Mouse (Mus musculus) CH12.LX (cell line): ENCODE data around the gene Gm21188.
"Not testable (repeated sequence)": the region's sequence is repeated elsewhere in the genome, so short reads cannot be mapped to it uniquely, and the experiment has no call there.

Source experiments
- CHD2 ChIP-seq: IDR thresholded peaks from 2 replicates; pipeline ENCODE4 v1.6.1; 2011; ENCODE audit warnings: low read length, improper control_type of control experiment
- CTCF ChIP-seq, 2 experiments: IDR thresholded peaks in 1 of 2; conservative IDR thresholded peaks in 1 of 2; 2 replicates each; pipeline ENCODE4 v1.5.1; 2011 to 2012; ENCODE audit warnings: low read depth in 2 of 2, low read length in 2 of 2, improper control_type of control experiment in 1 of 2, inconsistent platforms in 1 of 2, mild to moderate bottlenecking in 1 of 2, moderate library complexity in 1 of 2
- EP300 ChIP-seq: IDR thresholded peaks from 2 replicates; pipeline ENCODE4 v1.6.1; 2011; ENCODE audit warnings: low read length, improper control_type of control experiment
- IRF4 ChIP-seq: IDR thresholded peaks from 2 replicates; pipeline ENCODE4 v1.6.1; 2014; ENCODE audit warnings: low read depth, mild to moderate bottlenecking, inconsistent platforms, low read length, improper control_type of control experiment
- JUND ChIP-seq: conservative IDR thresholded peaks from 2 replicates; pipeline ENCODE4 v1.6.1; 2011; ENCODE audit warnings: low read depth, low read length, improper control_type of control experiment
- TCF12 ChIP-seq: IDR thresholded peaks from 2 replicates; pipeline ENCODE4 v1.6.1; 2014; ENCODE audit warnings: low read depth, mild to moderate bottlenecking, inconsistent platforms, low read length, improper control_type of control experiment

DNA sequence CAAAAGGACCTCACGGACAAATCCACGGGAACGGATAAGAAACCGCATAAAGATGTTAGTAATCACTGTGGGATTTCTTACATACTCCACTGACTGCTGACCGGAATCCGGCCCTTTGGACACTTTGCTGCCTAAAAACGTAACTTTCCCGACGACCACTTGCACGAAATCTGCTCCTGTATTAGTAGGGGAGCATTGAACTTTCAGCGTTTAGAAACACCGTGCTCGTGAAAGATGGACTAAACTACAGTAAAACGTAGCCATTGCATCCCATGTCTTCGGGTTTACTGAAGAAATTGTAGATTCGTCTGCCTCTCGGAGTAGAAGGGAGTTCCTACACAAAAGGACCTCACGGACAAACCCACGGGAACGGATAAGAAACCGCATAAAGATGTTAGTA lies 27.0 kb downstream of the Gm21188 start:
- not testable (repeated sequence) for TF ChIP-seq EP300; JUND; CHD2; IRF4; TCF12; CTCF (conservative IDR thresholded peaks at IDR 0.05 in 1 of 2, IDR thresholded peaks at IDR 0.05 in 1 of 2; ENCODE audit: low read depth in 2 of 2, low read length in 2 of 2)
